Mouse (Mus musculus) central nervous system, embryonic 18 days (tissue): ENCODE results near the gene Atg4c. TPM values are rescaled to one million over a fixed set of nuclear protein-coding genes. Genes with fewer than 3 reads are reported as not detected.

ENCODE experiments used
- polyA plus RNA-seq: library from polyadenylated mRNA; depleted of rRNA; stranded (reverse); fragments of >200 nt; gene quantifications from 2 replicates; pipeline ENCODE4 v1.2.3, GENCODE M21; 2012; rRNA removed

The Atg4c gene
- 17.0 and 18.5 TPM in 2 replicates for polyA plus RNA-seq

DNA sequence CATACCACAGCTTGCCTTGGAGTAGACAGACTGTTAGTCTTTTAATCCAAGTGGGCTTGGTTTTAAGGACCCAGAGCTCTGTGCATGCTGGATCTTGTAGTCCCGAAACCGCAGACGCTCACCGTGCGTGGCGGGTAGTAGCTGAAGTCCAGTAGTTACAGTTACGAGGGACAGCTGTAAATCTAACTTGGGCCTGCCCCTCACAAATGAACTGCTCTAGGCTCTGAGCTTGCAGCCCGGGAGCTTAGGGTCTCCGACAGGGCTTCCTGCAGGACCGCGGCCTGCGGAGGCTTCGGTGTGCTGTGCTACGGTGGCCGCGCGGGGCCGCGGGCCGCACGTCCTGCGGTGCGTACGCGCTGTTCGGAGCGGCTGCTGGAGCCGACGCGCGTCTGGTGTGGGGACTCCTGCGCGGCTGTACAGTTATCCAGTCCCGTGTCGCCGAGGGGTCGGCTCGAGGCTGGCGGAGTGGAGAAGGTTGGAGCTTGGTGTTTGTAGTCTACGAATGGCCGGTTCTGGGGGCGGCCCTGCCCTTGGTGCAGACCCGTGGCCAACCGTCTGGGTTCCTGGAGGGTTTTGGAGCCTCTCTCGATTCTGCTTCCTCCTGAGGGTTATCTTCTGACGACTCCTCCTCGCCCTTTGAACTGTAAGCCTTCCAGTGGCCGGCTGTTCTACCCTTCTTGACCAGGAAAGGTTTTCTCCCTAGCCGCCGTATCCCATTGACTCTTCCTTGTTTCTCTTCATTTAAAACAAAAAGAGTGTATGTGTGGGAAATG lies at the start of gene Atg4c:
TSS of gene Atg4c (plus strand) at position 125 of the 773 bp plus-strand sequence.

Other genes with a start within 250 kb of the Atg4c start
- 0.01 TPM in 1 of 2 replicates, not detected in the other for gene Angptl3, start 163.0 kb upstream of the Atg4c start, polyA plus RNA-seq
- 189 TPM in 2 replicates for gene Dock7, start 73.0 kb upstream of the Atg4c start, polyA plus RNA-seq
- 1.1 and 1.5 TPM in 2 replicates for gene Gm12689, start 102.0 kb downstream of the Atg4c start, polyA plus RNA-seq